Mouse (Mus musculus) hindbrain, embryonic 12.5 days (tissue): ENCODE measurements around the gene Srl. TPM values are rescaled to one million over a fixed set of nuclear protein-coding genes. Genes with fewer than 3 reads are reported as not detected.

Source experiments
- ATAC-seq: fragments of 200-750 bp; cut with Nextera tagmentation; 2 replicates; pipeline ENCODE4 v1.8.0; 2017; ENCODE audit warnings: moderate TSS enrichment; ENCODE audit not compliant: low FRiP score
- H3K27ac ChIP-seq: fragments of 300-500 bp; sonication (generic); 2 replicates; pipeline ENCODE4 v1.5.1; 2016; ENCODE audit warnings: mild to moderate bottlenecking
- H3K27me3 ChIP-seq: fragments of 300-500 bp; sonication (generic); 2 replicates; pipeline ENCODE4 v1.6.1; 2016; ENCODE audit warnings: mild to moderate bottlenecking
- H3K36me3 ChIP-seq: fragments of 300-500 bp; sonication (generic); 2 replicates; pipeline ENCODE4 v1.6.1; 2016; ENCODE audit warnings: mild to moderate bottlenecking
- H3K4me1 ChIP-seq: fragments of 300-500 bp; sonication (generic); 2 replicates; pipeline ENCODE4 v1.6.1; 2016
- H3K4me2 ChIP-seq: fragments of 300-500 bp; sonication (generic); replicated peaks from 2 replicates; pipeline ENCODE4 v1.6.1; 2016; ENCODE audit warnings: mild to moderate bottlenecking
- H3K4me3 ChIP-seq: fragments of 300-500 bp; sonication (generic); 2 replicates; pipeline ENCODE4 v1.5.1; 2016; ENCODE audit warnings: mild to moderate bottlenecking
- H3K9ac ChIP-seq: fragments of 300-500 bp; sonication (generic); 2 replicates; pipeline ENCODE4 v1.6.1; 2016; ENCODE audit warnings: mild to moderate bottlenecking, moderate library complexity
- H3K9me3 ChIP-seq: fragments of 300-500 bp; sonication (generic); replicated peaks from 2 replicates; pipeline ENCODE4 v1.6.1; 2016; ENCODE audit warnings: mild to moderate bottlenecking
- WGBS: fragments of 180-500 bp; shearing (Covaris S2); methylation state at CpG from one replicate; pipeline ENCODE4 v1.1.7; 2016; 5-methylcytosine and 5-hydroxymethylcytosine counted together
- polyA plus RNA-seq: library from polyadenylated mRNA; unstranded; fragments of >200 nt; fragmentation: Nextera tagmentation; extraction: Ambion mirVana; gene quantifications from 2 replicates; pipeline ENCODE4 v1.2.1, GENCODE M21; 2016

Srl gene
- polyA plus RNA-seq, 1 experiment from 2014 or later: 25.8 TPM

DNA sequence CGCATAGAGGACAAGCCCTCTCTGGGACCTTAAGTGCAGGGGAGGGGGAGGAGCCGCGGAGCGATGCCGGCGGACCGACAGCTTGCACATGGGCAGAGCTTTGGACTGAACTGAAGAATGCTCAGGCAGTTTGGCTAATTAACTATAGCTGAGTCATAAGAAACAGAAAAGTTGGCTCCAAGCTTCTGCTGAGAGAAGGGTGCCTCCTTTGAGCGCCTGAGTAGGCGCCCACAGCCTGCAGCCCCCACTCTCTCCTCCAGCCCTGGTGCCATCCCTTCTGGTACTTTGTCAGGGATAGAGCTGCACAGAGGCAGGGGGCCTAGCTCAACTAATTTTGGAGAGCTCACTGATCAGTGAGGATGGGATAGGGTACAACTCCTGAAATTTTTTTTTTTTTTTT lies 93.4 kb downstream of the Srl start:
- H3K4me1 ChIP-seq: no peaks in the 10 kb centered on the region
- H3K9ac ChIP-seq: no peak overlapping the region
- no peak overlapping the region for H3K27ac ChIP-seq
- no peaks in the 10 kb centered on the region for H3K27me3 ChIP-seq
- H3K9me3 ChIP-seq: no peaks in the 10 kb centered on the region
- H3K4me3 ChIP-seq: no peak overlapping the region
- H3K36me3 ChIP-seq: no peaks in the 10 kb centered on the region
- 59% methylated on average over 9 of the region's 9 CpGs for WGBS
- no peak overlapping the region for H3K4me2 ChIP-seq
- no peak for ATAC-seq

DNA sequence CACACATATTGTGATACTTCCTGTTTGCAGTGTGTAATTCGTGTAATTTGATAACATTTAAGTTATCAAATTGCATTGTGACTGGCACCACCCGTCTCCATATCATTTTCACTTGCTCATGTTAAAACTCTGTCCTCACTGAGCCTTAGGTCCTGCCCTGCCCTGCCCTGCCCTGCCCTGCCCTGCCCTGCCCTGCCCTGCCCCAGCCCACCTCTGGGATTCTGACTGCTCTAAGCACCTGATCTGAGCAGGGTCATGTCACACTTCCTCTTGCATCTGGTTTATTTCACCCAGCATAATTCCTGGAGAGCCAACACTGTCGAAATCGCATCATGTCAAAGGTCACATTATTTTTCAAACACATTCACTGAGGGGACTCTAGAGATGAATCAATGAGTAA lies 95.2 kb downstream of the Srl start:
- H3K4me1 ChIP-seq: no peaks in the 10 kb centered on the region
- no peaks in the 10 kb centered on the region for H3K36me3 ChIP-seq
- no peaks in the 10 kb centered on the region for H3K27me3 ChIP-seq
- no peak overlapping the region for H3K4me2 ChIP-seq
- no peaks in the 10 kb centered on the region for H3K9me3 ChIP-seq
- 79% methylated on average over 4 of the region's 4 CpGs for WGBS
- no peak overlapping the region for H3K9ac ChIP-seq
- ATAC-seq: no peak
- H3K27ac ChIP-seq: no peak overlapping the region
- H3K4me3 ChIP-seq: no peak overlapping the region

GRCm38 (mm10) chr16:4444378-4444777 lies 97.2 kb downstream of the Srl start:
- 78% methylated on average over 1 of the region's 1 CpGs for WGBS
- H3K4me3 ChIP-seq: no peak overlapping the region
- H3K4me2 ChIP-seq: no peak overlapping the region
- no peaks in the 10 kb centered on the region for H3K9me3 ChIP-seq
- no peak overlapping the region for H3K27ac ChIP-seq
- H3K9ac ChIP-seq: no peak overlapping the region
- no peaks in the 10 kb centered on the region for H3K27me3 ChIP-seq
- no peaks in the 10 kb centered on the region for H3K36me3 ChIP-seq
- no peak for ATAC-seq
- H3K4me1 ChIP-seq: no peaks in the 10 kb centered on the region

- ATAC-seq: no peak
- Histone ChIP-seq H3K4me2 (no peak overlapping the region), H3K9me3 (no peaks in the 10 kb centered on the region), H3K27ac (no peak overlapping the region), H3K4me3 (no peak overlapping the region), H3K27me3 (no peaks in the 10 kb centered on the region), H3K36me3 (no peaks in the 10 kb centered on the region), H3K9ac (no peak overlapping the region), H3K4me1 (no peaks in the 10 kb centered on the region; the same call in 1 of the 2 replicates)
- WGBS: 77% methylated on average over 10 of the region's 10 CpGs
Measured at GRCm38 (mm10) chr16:4439302-4440066, 102.1 kb downstream of the Srl start.

DNA sequence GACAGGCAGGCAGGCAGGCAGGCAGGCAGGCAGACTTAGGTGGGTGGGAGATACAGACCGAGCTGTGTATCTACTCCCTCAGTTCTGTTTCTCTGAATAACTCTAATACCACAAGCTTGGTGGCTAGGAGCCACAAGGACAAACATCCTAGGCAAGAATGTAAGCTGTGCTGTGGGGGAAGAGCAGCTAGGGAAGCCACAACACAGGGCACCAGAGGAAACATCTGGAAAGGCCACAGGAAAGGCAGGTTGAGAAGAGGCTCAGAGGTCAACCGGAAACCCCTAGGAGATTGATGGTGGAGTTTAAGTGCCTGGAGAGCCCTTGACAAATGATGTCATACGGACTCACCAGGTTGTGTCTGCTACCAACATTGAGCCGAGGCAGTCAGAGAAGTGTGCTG lies 104.9 kb downstream of the Srl start:
- no peaks in the 10 kb centered on the region for H3K36me3 ChIP-seq
- H3K4me3 ChIP-seq: no peak overlapping the region
- H3K27ac ChIP-seq: no peak overlapping the region
- no peak overlapping the region for H3K9ac ChIP-seq
- H3K4me2 ChIP-seq: no peak overlapping the region
- H3K4me1 ChIP-seq: no peaks in the 10 kb centered on the region; the same call in 1 of the 2 replicates
- no peaks in the 10 kb centered on the region for H3K9me3 ChIP-seq
- no peak for ATAC-seq
- H3K27me3 ChIP-seq: no peaks in the 10 kb centered on the region
- 74% methylated on average over 4 of the region's 4 CpGs for WGBS

GRCm38 (mm10) chr16:4435371-4435770 lies 106.2 kb downstream of the Srl start:
- no peak overlapping the region for H3K4me3 ChIP-seq
- no peaks in the 10 kb centered on the region for H3K36me3 ChIP-seq
- no peaks in the 10 kb centered on the region; the same call in 1 of the 2 replicates for H3K4me1 ChIP-seq
- ATAC-seq: no peak
- no peak overlapping the region for H3K27ac ChIP-seq
- H3K27me3 ChIP-seq: no peaks in the 10 kb centered on the region
- no peak overlapping the region for H3K4me2 ChIP-seq
- no peaks in the 10 kb centered on the region for H3K9me3 ChIP-seq
- no peak overlapping the region for H3K9ac ChIP-seq
- 83% methylated on average over 2 of the region's 2 CpGs for WGBS

DNA sequence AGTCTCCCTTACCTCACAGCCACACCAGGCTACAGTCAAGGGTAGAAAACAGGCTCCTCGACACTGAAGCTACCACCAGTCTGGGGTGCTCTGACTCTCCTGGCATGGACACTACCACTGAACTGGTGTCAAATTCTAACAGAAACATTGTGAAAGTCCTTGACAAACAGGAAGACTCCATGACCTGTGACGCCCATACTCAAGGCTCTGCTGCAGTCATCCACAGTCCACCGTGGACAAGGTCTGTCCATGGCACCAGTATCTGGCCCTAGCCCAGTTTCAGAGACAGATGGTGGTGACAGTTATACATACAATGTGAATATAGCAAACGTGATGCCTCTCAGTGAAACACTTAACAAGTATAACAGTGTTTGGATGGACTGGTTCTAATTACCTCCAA lies 109.8 kb downstream of the Srl start:
- Histone ChIP-seq H3K36me3 (no peaks in the 10 kb centered on the region), H3K9ac (no peak overlapping the region), H3K4me1 (no peaks in the 10 kb centered on the region; the same call in 1 of the 2 replicates), H3K4me2 (no peak overlapping the region), H3K27me3 (no peaks in the 10 kb centered on the region), H3K27ac (no peak overlapping the region), H3K9me3 (no peaks in the 10 kb centered on the region), H3K4me3 (no peak overlapping the region)
- no peak for ATAC-seq
- 72% methylated on average over 4 of the region's 4 CpGs for WGBS

DNA sequence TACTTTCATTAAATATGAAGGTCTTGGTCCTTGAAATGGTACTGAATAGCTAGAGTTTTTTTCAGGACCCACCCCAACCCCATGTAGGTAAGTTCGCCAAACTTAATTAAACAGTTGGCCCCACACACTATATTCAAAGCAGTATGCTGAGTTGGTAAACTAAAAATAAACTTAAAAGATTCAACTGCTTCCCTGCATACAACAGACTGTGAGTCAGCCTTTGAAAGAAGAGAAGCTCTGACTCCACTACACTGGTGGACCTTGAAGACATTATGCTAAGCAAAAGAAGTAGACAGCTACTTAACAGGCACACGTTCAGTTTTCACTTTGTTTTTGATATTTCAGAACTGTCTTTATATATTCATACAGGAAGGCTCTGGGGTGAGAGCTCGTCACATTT lies 110.6 kb downstream of the Srl start:
- no peak overlapping the region for H3K4me3 ChIP-seq
- H3K4me2 ChIP-seq: no peak overlapping the region
- no peak overlapping the region for H3K9ac ChIP-seq
- WGBS: 88% methylated on average over 3 of the region's 3 CpGs
- H3K36me3 ChIP-seq: no peaks in the 10 kb centered on the region
- no peaks in the 10 kb centered on the region for H3K27me3 ChIP-seq
- H3K27ac ChIP-seq: no peak overlapping the region
- ATAC-seq: no peak
- H3K4me1 ChIP-seq: no peaks in the 10 kb centered on the region; the same call in 1 of the 2 replicates
- H3K9me3 ChIP-seq: no peaks in the 10 kb centered on the region

GRCm38 (mm10) chr16:4430232-4430631 lies 111.4 kb downstream of the Srl start:
- H3K27me3 ChIP-seq: no peaks in the 10 kb centered on the region
- no peak overlapping the region for H3K4me2 ChIP-seq
- H3K9me3 ChIP-seq: no peaks in the 10 kb centered on the region
- no peak overlapping the region for H3K9ac ChIP-seq
- ATAC-seq: no peak
- H3K27ac ChIP-seq: no peak overlapping the region
- 80% methylated on average over 5 of the region's 5 CpGs for WGBS
- H3K36me3 ChIP-seq: no peaks in the 10 kb centered on the region
- H3K4me3 ChIP-seq: no peak overlapping the region
- no peaks in the 10 kb centered on the region; the same call in 1 of the 2 replicates for H3K4me1 ChIP-seq

Other genes with a start within 250 kb of the Srl start
- gene Adcy9, start 121.3 kb downstream of the Srl start, polyA plus RNA-seq: 2.8 and 3.5 TPM in 2 replicates
- 13.1 and 13.8 TPM in 2 replicates for gene Tfap4, start 18.0 kb upstream of the Srl start, polyA plus RNA-seq
- gene Glis2, start 52.9 kb upstream of the Srl start, polyA plus RNA-seq: 34.0 and 34.3 TPM in 2 replicates
- 112 and 119 TPM in 2 replicates for gene Pam16, start 83.2 kb upstream of the Srl start, polyA plus RNA-seq
- gene Vasn, start 98.1 kb upstream of the Srl start, polyA plus RNA-seq: 16.3 and 18.0 TPM in 2 replicates
- gene Dnaja3, start 98.2 kb upstream of the Srl start, polyA plus RNA-seq: 56.2 and 56.9 TPM in 2 replicates
- 22.8 and 24.3 TPM in 2 replicates for gene Coro7, start 138.0 kb upstream of the Srl start, polyA plus RNA-seq
- 89.8 and 102 TPM in 2 replicates for gene Nmral1, start 177.5 kb upstream of the Srl start, polyA plus RNA-seq
- 81.5 and 86.2 TPM in 2 replicates for gene Hmox2, start 184.5 kb upstream of the Srl start, polyA plus RNA-seq
- gene Cdip1, start 248.5 kb upstream of the Srl start, polyA plus RNA-seq: 95.6 and 99.1 TPM in 2 replicates